Mouse (Mus musculus): ENCODE measurements around the gene Krtap12-1. TPM values are rescaled to one million over a fixed set of nuclear protein-coding genes. Genes with fewer than 3 reads are reported as not detected.
"Not testable (repeated sequence)": the region's sequence is repeated elsewhere in the genome, so short reads cannot be mapped to it uniquely, and the experiment has no call there.

The Krtap12-1 gene
- polyA plus RNA-seq, 1 experiment, result not detected

GRCm38 (mm10) chr10:77685895-77686664, 34.3 kb upstream of the Krtap12-1 start, which contains the start of gene Tspear:
Tspear (plus strand) TSS chr10:77686569.
- Histone ChIP-seq H3K4me3 (ENCODE audit: control insufficient read depth, low read depth, low read length) (no peak within 1 kb of the TSS), H3K27me3 (ENCODE audit: control insufficient read depth, insufficient read depth, low read length) (no peaks in the 10 kb centered on the region), H3K27ac (ENCODE audit: control insufficient read depth, insufficient read depth, low read depth, low read length) (no peak within 1 kb of the TSS), H3K4me1 (ENCODE audit: control insufficient read depth, insufficient read depth, low read length) (no peaks in the 10 kb centered on the region), H3K36me3 (ENCODE audit: control insufficient read depth, insufficient read depth, low read length) (no peaks in the 10 kb centered on the region)
- TF ChIP-seq CTCF (IDR thresholded peaks at IDR 0.05; ENCODE audit: control insufficient read depth, insufficient read depth, insufficient replicate concordance, low read depth, low read length) (no peak), POLR2A (IDR thresholded peaks at IDR 0.05; ENCODE audit: control insufficient read depth, low read depth, low read length) (no peak)

GRCm38 (mm10) chr10:77687021-77687420, 33.4 kb upstream of the Krtap12-1 start:
- Histone ChIP-seq H3K27ac (ENCODE audit: control insufficient read depth, insufficient read depth, low read depth, low read length) (no peak overlapping the region), H3K36me3 (ENCODE audit: control insufficient read depth, insufficient read depth, low read length) (no peaks in the 10 kb centered on the region), H3K4me1 (ENCODE audit: control insufficient read depth, insufficient read depth, low read length) (no peaks in the 10 kb centered on the region), H3K4me3 (ENCODE audit: control insufficient read depth, low read depth, low read length) (no peak overlapping the region), H3K27me3 (ENCODE audit: control insufficient read depth, insufficient read depth, low read length) (no peaks in the 10 kb centered on the region)
- TF ChIP-seq CTCF (IDR thresholded peaks at IDR 0.05; ENCODE audit: control insufficient read depth, insufficient read depth, insufficient replicate concordance, low read depth, low read length) (no peak), POLR2A (IDR thresholded peaks at IDR 0.05; ENCODE audit: control insufficient read depth, low read depth, low read length) (no peak)

GRCm38 (mm10) chr10:77690356-77690807, 30.0 kb upstream of the Krtap12-1 start, which contains the start of gene Gm19402:
Gm19402 (minus strand) TSS chr10:77690757.
- H3K36me3 ChIP-seq (ENCODE audit: control insufficient read depth, insufficient read depth, low read length); H3K27me3 ChIP-seq (ENCODE audit: control insufficient read depth, insufficient read depth, low read length); H3K4me3 ChIP-seq (ENCODE audit: control insufficient read depth, low read depth, low read length); H3K4me1 ChIP-seq (ENCODE audit: control insufficient read depth, insufficient read depth, low read length); H3K27ac ChIP-seq (ENCODE audit: control insufficient read depth, insufficient read depth, low read depth, low read length): not testable (repeated sequence)

- Histone ChIP-seq H3K4me3 (ENCODE audit: control insufficient read depth, low read depth, low read length) (no peak within 1 kb of the TSS), H3K27me3 (ENCODE audit: control insufficient read depth, insufficient read depth, low read length) (no peaks in the 10 kb centered on the region), H3K4me1 (ENCODE audit: control insufficient read depth, insufficient read depth, low read length) (no peaks in the 10 kb centered on the region), H3K36me3 (ENCODE audit: control insufficient read depth, insufficient read depth, low read length) (no peaks in the 10 kb centered on the region), H3K27ac (ENCODE audit: control insufficient read depth, insufficient read depth, low read depth, low read length) (no peak within 1 kb of the TSS)
- no peak for TF ChIP-seq CTCF (IDR thresholded peaks at IDR 0.05; ENCODE audit: control insufficient read depth, insufficient read depth, insufficient replicate concordance, low read depth, low read length)
- no peak for TF ChIP-seq POLR2A (IDR thresholded peaks at IDR 0.05; ENCODE audit: control insufficient read depth, low read depth, low read length)
These were observed 23.3 kb upstream of the Krtap12-1 start, which contains the start of gene Gm9508 for GRCm38 (mm10) chr10:77697133-77697532. Gm9508 (minus strand) TSS chr10:77697233.

- TF ChIP-seq POLR2A (IDR thresholded peaks at IDR 0.05; ENCODE audit: control insufficient read depth, low read depth, low read length), result no peak
- TF ChIP-seq CTCF (IDR thresholded peaks at IDR 0.05; ENCODE audit: control insufficient read depth, insufficient read depth, insufficient replicate concordance, low read depth, low read length), result no peak
- H3K36me3 ChIP-seq (ENCODE audit: control insufficient read depth, insufficient read depth, low read length), result no peaks in the 10 kb centered on the region
These were observed 14.1 kb upstream of the Krtap12-1 start, which contains the start of gene Gm10272 for GRCm38 (mm10) chr10:77706326-77706725. Gm10272 (plus strand) TSS chr10:77706626.

GRCm38 (mm10) chr10:77709831-77710230, 10.6 kb upstream of the Krtap12-1 start:
- H3K4me3 ChIP-seq (ENCODE audit: control insufficient read depth, low read depth, low read length), result no peak overlapping the region
- no peaks in the 10 kb centered on the region for H3K27me3 ChIP-seq (ENCODE audit: control insufficient read depth, insufficient read depth, low read length)
- H3K4me1 ChIP-seq (ENCODE audit: control insufficient read depth, insufficient read depth, low read length), result no peaks in the 10 kb centered on the region
- TF ChIP-seq CTCF (IDR thresholded peaks at IDR 0.05; ENCODE audit: control insufficient read depth, insufficient read depth, insufficient replicate concordance, low read depth, low read length) (no peak), POLR2A (IDR thresholded peaks at IDR 0.05; ENCODE audit: control insufficient read depth, low read depth, low read length) (no peak)
- H3K36me3 ChIP-seq (ENCODE audit: control insufficient read depth, insufficient read depth, low read length), result no peaks in the 10 kb centered on the region
- no peak overlapping the region for H3K27ac ChIP-seq (ENCODE audit: control insufficient read depth, insufficient read depth, low read depth, low read length)

More at GRCm38 (mm10) chr10:77706326-77706725, 14.1 kb upstream of the Krtap12-1 start, which contains the start of gene Gm10272:
- H3K4me1 ChIP-seq (ENCODE audit: control insufficient read depth, insufficient read depth, low read length), result no peaks in the 10 kb centered on the region
- H3K27me3 ChIP-seq (ENCODE audit: control insufficient read depth, insufficient read depth, low read length), result no peaks in the 10 kb centered on the region
- H3K27ac ChIP-seq (ENCODE audit: control insufficient read depth, insufficient read depth, low read depth, low read length), result no peak within 1 kb of the TSS
- H3K4me3 ChIP-seq (ENCODE audit: control insufficient read depth, low read depth, low read length), result no peak within 1 kb of the TSS

GRCm38 (mm10) chr10:77711157-77711556, 9.2 kb upstream of the Krtap12-1 start, which contains the start of gene Gm10024:
Gm10024 (plus strand) TSS chr10:77711457.
- not testable (repeated sequence) for H3K27ac ChIP-seq (ENCODE audit: control insufficient read depth, insufficient read depth, low read depth, low read length); H3K4me3 ChIP-seq (ENCODE audit: control insufficient read depth, low read depth, low read length); H3K4me1 ChIP-seq (ENCODE audit: control insufficient read depth, insufficient read depth, low read length); H3K27me3 ChIP-seq (ENCODE audit: control insufficient read depth, insufficient read depth, low read length); H3K36me3 ChIP-seq (ENCODE audit: control insufficient read depth, insufficient read depth, low read length)
